Mouse (Mus musculus) T-helper 1 cell (primary cell): ENCODE results near the gene Zcchc8.
"Not testable (repeated sequence)": the region's sequence is repeated elsewhere in the genome, so short reads cannot be mapped to it uniquely, and the experiment has no call there.

ENCODE experiments used
- in situ Hi-C: fragments of 300-600 bp; cut with MboI, MseI; formaldehyde crosslinking; loops from one replicate; pipeline ENCODE4 v1.15.1; 2025; ENCODE audit warnings: high pct_unique_total_duplicates

Zcchc8 gene

GRCm38 (mm10) chr5:123720328-123721311 lies at the start of gene Zcchc8:
Gene Zcchc8 (minus strand): TSS chr5:123721100.
- in situ Hi-C loops, result no loop called here

- in situ Hi-C loops, result not testable (repeated sequence)
These were observed 45.6 kb upstream of the Zcchc8 start for GRCm38 (mm10) chr5:123766455-123766854.

- in situ Hi-C loops, result no loop called here
These were observed 44.6 kb upstream of the Zcchc8 start for GRCm38 (mm10) chr5:123765506-123765905.

DNA sequence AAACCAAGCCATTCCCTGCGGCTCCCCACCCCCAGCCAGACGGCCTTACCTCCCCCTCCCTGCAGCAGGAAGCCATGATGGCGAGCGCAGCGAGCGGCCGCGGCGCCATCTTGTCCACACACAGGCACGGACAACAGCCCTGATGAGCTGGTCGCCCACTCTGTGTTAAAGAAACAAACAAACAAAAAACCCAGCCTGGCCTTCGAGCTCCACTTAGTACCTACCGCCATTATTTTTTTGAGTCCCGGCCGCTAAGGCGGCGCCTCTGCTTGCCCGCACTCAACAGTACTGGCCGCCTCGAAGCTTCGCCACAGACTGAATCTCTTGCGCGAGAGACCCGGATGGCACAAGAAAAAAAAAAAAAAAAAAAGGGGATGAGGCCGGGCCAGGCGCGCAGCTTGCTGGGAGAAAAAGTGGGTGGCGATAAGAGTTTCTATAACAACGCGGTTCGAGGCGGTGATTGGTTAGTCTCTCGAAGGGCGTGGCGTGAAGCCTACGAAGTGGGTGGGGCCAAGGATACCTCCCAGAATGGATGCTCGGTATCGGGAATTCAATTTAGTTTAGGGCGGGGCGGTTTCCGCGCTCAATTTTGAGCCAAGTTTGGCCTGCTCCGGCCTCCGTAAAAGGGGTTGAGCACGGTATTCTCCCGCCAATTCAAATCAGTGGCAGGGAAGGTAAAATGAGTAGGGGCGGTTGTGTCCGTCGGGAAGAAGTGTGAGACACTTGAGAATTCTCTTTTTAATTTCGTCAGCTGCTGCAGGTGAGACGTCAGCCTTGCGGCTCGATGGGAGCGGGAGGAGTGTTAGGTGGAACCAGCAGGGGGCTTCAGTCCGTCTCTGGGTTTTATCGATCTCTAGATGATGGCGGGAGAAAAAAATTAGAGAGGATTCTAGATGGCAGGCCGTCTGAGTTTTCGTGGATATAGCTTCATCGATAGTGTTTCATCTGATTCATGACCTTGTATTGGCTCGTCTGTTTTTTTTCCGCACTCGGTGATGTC lies 28.5 kb upstream of the Zcchc8 start, which contains the start of the genes Rsrc2 and Kntc1:
Gene Rsrc2, minus strand, starts transcription at position 350 of the 1,000 bp plus-strand sequence.
Gene Kntc1, plus strand, starts transcription at position 652 of the 1,000 bp plus-strand sequence.
- in situ Hi-C loops, result loop anchor here (10.0 to 25.0 kb wide), 2 partner anchors 655 to 1287 kb away; no protein-coding TSS in a partner anchor

GRCm38 (mm10) chr5:123748339-123749064 lies 27.6 kb upstream of the Zcchc8 start:
- in situ Hi-C loops, result loop anchor here (25.0 kb wide), 1 partner anchor 1286 kb away; no protein-coding TSS in a partner anchor

DNA sequence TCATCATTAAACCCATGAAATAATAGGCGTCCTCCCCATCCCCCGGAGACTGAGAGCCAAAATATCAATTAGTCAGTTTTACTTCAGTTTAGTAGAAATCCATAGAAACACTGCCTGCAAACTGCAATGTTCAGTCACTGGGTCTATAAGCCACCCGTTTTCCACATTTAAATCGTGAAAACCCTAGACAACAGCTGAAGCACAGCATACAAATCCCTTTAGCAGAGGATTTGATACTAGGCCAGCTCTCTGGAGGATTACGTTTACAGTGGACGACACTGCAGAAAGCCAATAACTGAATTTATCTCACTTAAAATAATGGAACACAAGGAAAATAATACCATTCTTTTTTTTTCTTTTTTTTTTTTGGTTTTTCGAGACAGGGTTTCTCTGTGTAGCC lies 26.7 kb upstream of the Zcchc8 start:
- in situ Hi-C loops, result loop anchor here (25.0 kb wide), 1 partner anchor 1285 kb away; no protein-coding TSS in a partner anchor

- in situ Hi-C loops, result loop anchor here (25.0 kb wide), 1 partner anchor 1284 kb away; no protein-coding TSS in a partner anchor
These were observed 25.4 kb upstream of the Zcchc8 start for GRCm38 (mm10) chr5:123746253-123746652.

- in situ Hi-C loops, result loop anchor here (25.0 kb wide), 1 partner anchor 1282 kb away; no protein-coding TSS in a partner anchor
These were observed 23.5 kb upstream of the Zcchc8 start for GRCm38 (mm10) chr5:123744358-123744757.

GRCm38 (mm10) chr5:123730981-123731380 lies 10.1 kb upstream of the Zcchc8 start:
- in situ Hi-C loops, result loop anchor here (25.0 kb wide), 1 partner anchor 1269 kb away; no protein-coding TSS in a partner anchor

GRCm38 (mm10) chr5:123723816-123724215 lies 2.9 kb upstream of the Zcchc8 start:
- in situ Hi-C loops, result not testable (repeated sequence)

- in situ Hi-C loops, result no loop called here
These were observed 6.3 kb downstream of the Zcchc8 start for GRCm38 (mm10) chr5:123714622-123715021.

DNA sequence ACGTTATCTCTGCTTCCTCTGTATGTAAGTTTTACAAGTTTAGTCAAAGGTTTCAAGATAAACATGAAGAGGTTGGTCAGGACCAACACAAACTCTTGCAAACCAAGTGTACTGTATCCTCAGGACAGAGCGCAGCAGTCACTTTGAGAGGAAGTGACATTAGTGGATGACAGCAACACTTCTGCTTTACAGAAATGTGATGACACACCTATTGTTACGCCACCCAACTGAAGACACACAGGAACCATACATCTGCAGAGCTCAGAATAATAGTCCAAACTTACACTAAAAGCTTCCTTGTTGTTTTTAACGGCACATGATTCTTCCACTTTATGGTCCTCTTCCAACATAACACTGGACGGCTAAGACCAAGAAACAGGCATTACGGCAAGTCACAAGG lies 7.1 kb downstream of the Zcchc8 start:
- in situ Hi-C loops, result no loop called here

DNA sequence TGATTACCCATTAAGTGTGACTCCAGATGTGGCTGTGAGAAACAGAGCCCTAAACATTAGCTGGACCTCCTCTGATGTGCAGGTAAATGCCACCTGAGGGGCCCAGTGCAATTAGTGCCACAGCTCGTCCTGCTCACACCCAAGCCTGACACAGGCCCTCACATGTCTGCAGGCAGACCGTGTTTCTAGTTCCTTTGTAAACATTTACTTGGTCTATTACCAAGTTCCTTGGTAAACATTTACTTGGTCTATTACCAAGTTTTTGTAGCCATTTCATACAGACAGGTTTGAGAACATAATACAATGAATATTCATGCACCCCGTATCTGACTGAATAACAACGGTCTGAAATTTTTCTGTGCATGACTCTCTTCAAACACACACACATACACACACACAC lies 11.3 kb downstream of the Zcchc8 start:
- in situ Hi-C loops, result loop anchor here (10.0 kb wide), 1 partner anchor 1585 kb away; no protein-coding TSS in a partner anchor

GRCm38 (mm10) chr5:123708598-123708997 lies 12.3 kb downstream of the Zcchc8 start:
- in situ Hi-C loops, result loop anchor here (10.0 kb wide), 1 partner anchor 1586 kb away; no protein-coding TSS in a partner anchor

- in situ Hi-C loops, result loop anchor here (5.0 to 10.0 kb wide), 2 partner anchors 68 to 1594 kb away; no protein-coding TSS in a partner anchor
These were observed 20.3 kb downstream of the Zcchc8 start for GRCm38 (mm10) chr5:123700625-123701024.

GRCm38 (mm10) chr5:123699198-123699597 lies 21.7 kb downstream of the Zcchc8 start:
- in situ Hi-C loops, result no loop called here

DNA sequence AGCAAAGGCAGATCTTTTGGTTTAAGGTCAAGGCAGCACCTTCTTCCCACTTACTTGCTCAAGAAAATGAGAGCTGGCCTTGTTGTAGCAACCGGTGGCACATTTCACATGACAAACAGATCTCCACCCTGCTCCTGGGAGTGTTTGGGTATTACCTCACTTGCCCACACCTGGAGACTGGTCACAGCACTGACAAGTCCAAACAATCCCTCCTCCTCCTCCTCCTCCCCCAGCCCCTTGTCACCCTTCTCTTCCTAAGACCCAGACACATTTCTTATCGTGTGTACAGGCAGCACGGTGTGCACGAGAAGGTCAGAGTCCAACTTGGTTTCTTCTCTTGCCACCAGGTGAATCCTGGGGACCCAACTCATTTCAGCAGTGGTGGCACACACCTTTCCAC lies 23.9 kb downstream of the Zcchc8 start:
- in situ Hi-C loops, result no loop called here

GRCm38 (mm10) chr5:123696244-123696643 lies 24.7 kb downstream of the Zcchc8 start:
- in situ Hi-C loops, result no loop called here

- in situ Hi-C loops, result no loop called here
These were observed 26.4 kb downstream of the Zcchc8 start for GRCm38 (mm10) chr5:123694468-123694867.
